Mouse (Mus musculus) stomach, adult 2 months (tissue): Measurements from ENCODE around the gene Zscan10. TPM values are rescaled to one million over a fixed set of nuclear protein-coding genes. Genes with fewer than 3 reads are reported as not detected.

Source experiments
- polyA plus RNA-seq: library from polyadenylated mRNA; depleted of rRNA; stranded (reverse); fragments of >200 nt; gene quantifications from 2 replicates; pipeline ENCODE4 v1.2.3, GENCODE M21; 2012; rRNA removed

Gene Zscan10
- polyA plus RNA-seq, result 0.06 TPM in 1 of 2 replicates, not detected in the other

GRCm38 (mm10) chr17:23600641-23601622 is at the start of gene Zscan10:
TSS of gene Zscan10 (plus strand) at chr17:23600856.

GRCm38 (mm10) chr17:23563595-23564367 is 36.9 kb upstream of the Zscan10 start, which contains the start of gene Zfp213:
TSS of gene Zfp213 (minus strand) at chr17:23564238.

GRCm38 (mm10) chr17:23598582-23599552 is 1.8 kb upstream of the Zscan10 start, which contains the start of gene Zfp13:
TSS of gene Zfp13 (minus strand) at chr17:23599487.

GRCm38 (mm10) chr17:23644613-23645495 is 44.2 kb downstream of the Zscan10 start, which contains the start of gene Mmp25:
TSS of gene Mmp25 (minus strand) at chr17:23645277.

GRCm38 (mm10) chr17:23660117-23660875 is 59.6 kb downstream of the Zscan10 start, which contains the start of gene Bicdl2:
TSS of gene Bicdl2 (plus strand) at chr17:23660506.

Other genes starting within 250 kb of the Zscan10 start
- gene Vmn2r116, start 216.3 kb upstream of the Zscan10 start, polyA plus RNA-seq, result not detected in 2 replicates
- gene Vmn2r117, start 121.2 kb upstream of the Zscan10 start, polyA plus RNA-seq, result not detected in 2 replicates
- 6.8 and 7.8 TPM in 2 replicates for gene Zfp213, start 36.6 kb upstream of the Zscan10 start, polyA plus RNA-seq
- gene Zfp13, start 1.4 kb upstream of the Zscan10 start, polyA plus RNA-seq, result 7.4 and 8.7 TPM in 2 replicates
- gene Mmp25, start 44.4 kb downstream of the Zscan10 start, polyA plus RNA-seq, result 0.51 and 0.68 TPM in 2 replicates
- 11.4 and 11.9 TPM in 2 replicates for gene Bicdl2, start 59.6 kb downstream of the Zscan10 start, polyA plus RNA-seq
- 586 and 660 TPM in 2 replicates for gene Hcfc1r1, start 72.7 kb downstream of the Zscan10 start, polyA plus RNA-seq
- 11.5 and 15.7 TPM in 2 replicates for gene Thoc6, start 73.0 kb downstream of the Zscan10 start, polyA plus RNA-seq
- gene Tnfrsf12a, start 76.6 kb downstream of the Zscan10 start, polyA plus RNA-seq, result 20.9 and 37.2 TPM in 2 replicates
- 0.08 and 0.19 TPM in 2 replicates for gene Cldn6, start 78.4 kb downstream of the Zscan10 start, polyA plus RNA-seq
- not detected in 2 replicates for gene Cldn9, start 83.2 kb downstream of the Zscan10 start, polyA plus RNA-seq
- not detected in 2 replicates for gene 1520401A03Rik, start 121.9 kb downstream of the Zscan10 start, polyA plus RNA-seq
- gene Pkmyt1, start 125.5 kb downstream of the Zscan10 start, polyA plus RNA-seq, result 22.3 and 33.2 TPM in 2 replicates
- 95.8 and 156 TPM in 2 replicates for gene Paqr4, start 140.0 kb downstream of the Zscan10 start, polyA plus RNA-seq
- gene Kremen2, start 145.0 kb downstream of the Zscan10 start, polyA plus RNA-seq, result 3.2 and 6.6 TPM in 2 replicates
- 11.7 and 13.7 TPM in 2 replicates for gene Flywch1, start 170.7 kb downstream of the Zscan10 start, polyA plus RNA-seq
- 3.7 and 5.8 TPM in 2 replicates for gene Flywch2, start 185.2 kb downstream of the Zscan10 start, polyA plus RNA-seq
- 196 and 280 TPM in 2 replicates for gene Srrm2, start 189.7 kb downstream of the Zscan10 start, polyA plus RNA-seq
- gene Elob, start 228.3 kb downstream of the Zscan10 start, polyA plus RNA-seq, result 361 and 511 TPM in 2 replicates
- 0.04 and 0.39 TPM in 2 replicates for gene Prss33, start 235.2 kb downstream of the Zscan10 start, polyA plus RNA-seq
- gene Prss32, start 243.0 kb downstream of the Zscan10 start, polyA plus RNA-seq, result 9.4 and 22.5 TPM in 2 replicates
- 0.24 and 1.5 TPM in 2 replicates for gene Prss41, start 243.3 kb downstream of the Zscan10 start, polyA plus RNA-seq